Mouse (Mus musculus): ENCODE results near the gene Wrap53.
"Not testable (repeated sequence)": the region's sequence is repeated elsewhere in the genome, so short reads cannot be mapped to it uniquely, and the experiment has no call there.

GRCm38 (mm10) chr11:69530281-69530680 is 49.8 kb downstream of the Wrap53 start:
- not testable (repeated sequence) for TF ChIP-seq CTCF (IDR thresholded peaks at IDR 0.05; ENCODE audit: low read depth, low read length); POLR2A (IDR thresholded peaks at IDR 0.05; ENCODE audit: borderline replicate concordance, low read depth, low read length)
